Mouse (Mus musculus): ENCODE measurements around the gene Cyp2j13. TPM values are rescaled to one million over a fixed set of nuclear protein-coding genes. Genes with fewer than 3 reads are reported as not detected.
A peak's percentile ranks its signal among the peaks of the same experiment; 100 is the strongest.
"Not testable (repeated sequence)": the region's sequence is repeated elsewhere in the genome, so short reads cannot be mapped to it uniquely, and the experiment has no call there.

Gene Cyp2j13
- 0.21 TPM in 1 of 2 replicates, not detected in the other for polyA plus RNA-seq (2015; fragmentation: Nextera tagmentation; extraction: Ambion mirVana)

GRCm38 (mm10) chr4:96077261-96078125 lies at the start of gene Cyp2j13:
Gene Cyp2j13, minus strand, starts transcription at chr4:96077546.
- Histone ChIP-seq H3K27me3 (replicated peaks; ENCODE audit: control insufficient read depth, insufficient read depth, low read length) (no peaks in the 10 kb centered on the region), H3K27ac (ENCODE audit: low read depth, low read length) (0 out of 2 replicates have a peak within 1 kb of the TSS, but pooled peaks have one; percentile 1), H3K36me3 (ENCODE audit: control insufficient read depth, insufficient read depth, low read length) (no peaks in the 10 kb centered on the region), H3K4me3 (ENCODE audit: low read length) (peak within 1 kb of the TSS; percentile 32), H3K9ac (ENCODE audit: low read depth, low read length) (peak within 1 kb of the TSS; percentile 47), H3K4me2 (ENCODE audit: low read length) (peak within 1 kb of the TSS; percentile 60), H3K4me1 (ENCODE audit: control insufficient read depth, insufficient read depth, low read depth, low read length) (peaks cover 4% of the 10 kb centered on the region; the same call in 1 of the 2 replicates), H3K9me3 (ENCODE audit: control insufficient read depth, low read length) (no peaks in the 10 kb centered on the region)
- ATAC-seq: peak; percentile 98
- WGBS: 6% methylated on average over 20 of the region's 20 CpGs

GRCm38 (mm10) chr4:96096841-96097240 lies 19.5 kb upstream of the Cyp2j13 start:
- H3K36me3 ChIP-seq (ENCODE audit: control insufficient read depth, insufficient read depth, low read length): no peaks in the 10 kb centered on the region
- no peak overlapping the region for H3K27ac ChIP-seq (ENCODE audit: low read depth, low read length)
- H3K9ac ChIP-seq (ENCODE audit: low read depth, low read length): no peak overlapping the region
- H3K4me3 ChIP-seq (ENCODE audit: low read length): no peak overlapping the region
- H3K4me2 ChIP-seq (ENCODE audit: low read length): no peak overlapping the region
- ATAC-seq: no peak
- WGBS: 80% methylated on average over 2 of the region's 2 CpGs
- H3K4me1 ChIP-seq (ENCODE audit: control insufficient read depth, insufficient read depth, low read depth, low read length): no peaks in the 10 kb centered on the region
- no peaks in the 10 kb centered on the region for H3K9me3 ChIP-seq (ENCODE audit: control insufficient read depth, low read length)
- no peaks in the 10 kb centered on the region for H3K27me3 ChIP-seq (replicated peaks; ENCODE audit: control insufficient read depth, insufficient read depth, low read length)

GRCm38 (mm10) chr4:96091869-96092268 lies 14.5 kb upstream of the Cyp2j13 start:
- H3K4me1 ChIP-seq (ENCODE audit: control insufficient read depth, insufficient read depth, low read depth, low read length): no peaks in the 10 kb centered on the region
- no peak overlapping the region for H3K27ac ChIP-seq (ENCODE audit: low read depth, low read length)
- no peak overlapping the region for H3K9ac ChIP-seq (ENCODE audit: low read depth, low read length)
- no peaks in the 10 kb centered on the region for H3K9me3 ChIP-seq (ENCODE audit: control insufficient read depth, low read length)
- no peak for ATAC-seq
- H3K36me3 ChIP-seq (ENCODE audit: control insufficient read depth, insufficient read depth, low read length): no peaks in the 10 kb centered on the region
- H3K4me3 ChIP-seq (ENCODE audit: low read length): no peak overlapping the region
- no peaks in the 10 kb centered on the region for H3K27me3 ChIP-seq (replicated peaks; ENCODE audit: control insufficient read depth, insufficient read depth, low read length)
- no peak overlapping the region for H3K4me2 ChIP-seq (ENCODE audit: low read length)

DNA sequence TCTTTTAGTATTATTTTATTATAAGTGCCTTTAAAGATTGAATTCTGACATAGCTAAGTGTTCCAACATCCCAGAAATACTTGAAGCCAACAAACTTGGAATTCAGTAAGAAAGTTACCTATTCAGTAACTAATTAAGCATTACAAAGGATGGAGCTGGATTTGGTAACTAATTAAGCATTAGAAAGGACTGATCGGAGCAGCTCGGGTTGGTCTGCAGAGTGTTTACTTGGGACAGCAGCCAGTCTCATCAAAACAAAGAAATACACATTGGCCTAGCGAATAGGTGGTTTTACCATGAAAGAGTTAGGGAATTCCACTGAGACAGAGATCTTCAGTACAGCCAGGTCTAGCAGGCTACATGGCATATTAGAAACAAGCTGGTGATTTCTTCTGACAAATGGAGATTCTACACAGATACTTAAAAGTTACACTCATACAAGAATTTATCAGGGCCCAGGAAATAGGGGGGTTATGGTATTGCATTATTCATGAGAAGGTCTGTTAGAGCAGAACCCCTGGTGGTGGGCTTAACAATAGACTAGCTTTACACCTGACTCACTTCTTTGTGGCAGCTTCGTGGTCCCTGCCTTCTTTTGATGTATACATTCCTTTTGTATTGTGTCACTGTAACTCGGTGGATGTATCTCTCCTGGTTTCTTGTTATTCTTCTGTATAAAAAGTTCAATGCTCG lies 12.2 kb upstream of the Cyp2j13 start:
- not testable (repeated sequence) for H3K4me3 ChIP-seq (ENCODE audit: low read length); H3K9ac ChIP-seq (ENCODE audit: low read depth, low read length); H3K27me3 ChIP-seq (replicated peaks; ENCODE audit: control insufficient read depth, insufficient read depth, low read length); H3K4me2 ChIP-seq (ENCODE audit: low read length); H3K36me3 ChIP-seq (ENCODE audit: control insufficient read depth, insufficient read depth, low read length); H3K27ac ChIP-seq (ENCODE audit: low read depth, low read length); ATAC-seq; H3K9me3 ChIP-seq (ENCODE audit: control insufficient read depth, low read length); H3K4me1 ChIP-seq (ENCODE audit: control insufficient read depth, insufficient read depth, low read depth, low read length)
- WGBS: 36% methylated on average over 6 of the region's 6 CpGs

DNA sequence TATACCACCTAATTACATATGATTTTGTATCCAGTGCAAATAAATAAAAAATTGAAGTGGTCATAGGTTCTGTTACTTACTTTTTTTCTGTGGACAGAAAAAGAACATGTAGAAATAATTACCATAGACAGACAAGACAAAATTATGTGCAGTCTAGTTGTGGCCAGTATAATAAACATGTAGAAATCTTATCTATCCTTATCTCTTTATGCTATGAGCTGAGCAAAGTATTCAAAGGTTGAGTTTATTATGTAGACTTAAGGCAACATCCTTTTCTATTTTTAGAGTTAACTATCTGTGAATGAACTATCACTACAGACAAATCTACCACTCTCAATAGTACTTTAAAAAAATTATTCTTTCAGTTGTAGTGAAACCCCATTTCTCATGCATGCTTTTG lies 962 bp upstream of the Cyp2j13 start:
- Histone ChIP-seq H3K27ac (ENCODE audit: low read depth, low read length) (no peak overlapping the region), H3K9me3 (ENCODE audit: control insufficient read depth, low read length) (no peaks in the 10 kb centered on the region), H3K4me3 (ENCODE audit: low read length) (no peak overlapping the region), H3K4me1 (ENCODE audit: control insufficient read depth, insufficient read depth, low read depth, low read length) (peaks cover 4% of the 10 kb centered on the region; the same call in 1 of the 2 replicates), H3K27me3 (replicated peaks; ENCODE audit: control insufficient read depth, insufficient read depth, low read length) (no peaks in the 10 kb centered on the region), H3K4me2 (ENCODE audit: low read length) (no peak overlapping the region), H3K9ac (ENCODE audit: low read depth, low read length) (no peak overlapping the region), H3K36me3 (ENCODE audit: control insufficient read depth, insufficient read depth, low read length) (no peaks in the 10 kb centered on the region)
- no peak for ATAC-seq

DNA sequence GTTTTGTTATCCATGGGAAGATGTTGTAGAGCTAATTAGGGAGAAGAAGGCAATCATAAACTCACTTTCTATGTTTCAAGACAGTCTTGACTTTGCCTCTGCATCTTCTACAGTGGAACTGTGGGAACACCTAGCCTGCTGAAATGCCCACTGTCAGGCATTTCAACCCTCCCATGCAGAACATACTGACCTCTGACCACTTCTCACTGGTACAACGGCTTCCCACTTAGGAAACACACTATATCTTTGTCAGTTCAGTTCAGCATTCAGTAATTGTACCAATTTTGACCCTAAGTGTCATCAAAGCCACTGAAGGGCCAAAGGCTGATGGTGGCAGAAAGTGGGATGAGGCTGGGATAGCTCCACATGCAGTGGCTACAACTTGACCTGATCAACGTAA lies 15.3 kb downstream of the Cyp2j13 start:
- Histone ChIP-seq H3K27me3 (replicated peaks; ENCODE audit: control insufficient read depth, insufficient read depth, low read length) (no peaks in the 10 kb centered on the region), H3K36me3 (ENCODE audit: control insufficient read depth, insufficient read depth, low read length) (no peaks in the 10 kb centered on the region), H3K27ac (ENCODE audit: low read depth, low read length) (no peak overlapping the region), H3K9ac (ENCODE audit: low read depth, low read length) (no peak overlapping the region), H3K4me2 (ENCODE audit: low read length) (no peak overlapping the region), H3K9me3 (ENCODE audit: control insufficient read depth, low read length) (no peaks in the 10 kb centered on the region), H3K4me3 (ENCODE audit: low read length) (no peak overlapping the region), H3K4me1 (ENCODE audit: control insufficient read depth, insufficient read depth, low read depth, low read length) (no peaks in the 10 kb centered on the region)
- 85% methylated on average over 2 of the region's 2 CpGs for WGBS
- ATAC-seq: no peak

DNA sequence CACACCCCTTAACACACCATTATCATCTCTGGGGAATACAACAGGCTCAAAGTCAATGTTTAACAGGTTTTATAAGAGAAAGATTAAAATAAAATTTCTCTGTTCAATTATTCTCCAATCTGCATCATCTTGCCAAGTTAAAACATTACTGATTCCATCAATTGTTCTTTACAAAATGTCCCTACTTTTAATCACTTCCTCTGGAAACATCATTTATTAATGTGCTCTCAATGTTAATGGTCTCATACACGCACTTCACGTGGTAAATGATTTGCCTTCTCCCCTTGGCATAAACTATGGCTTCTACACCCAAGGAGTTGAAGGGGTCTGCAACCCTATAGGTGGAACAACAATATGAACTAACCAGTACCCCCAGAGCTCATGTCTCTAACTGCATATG lies 17.2 kb downstream of the Cyp2j13 start:
- Histone ChIP-seq H3K27me3 (replicated peaks; ENCODE audit: control insufficient read depth, insufficient read depth, low read length) (no peaks in the 10 kb centered on the region), H3K4me3 (ENCODE audit: low read length) (no peak overlapping the region), H3K4me2 (ENCODE audit: low read length) (no peak overlapping the region), H3K9ac (ENCODE audit: low read depth, low read length) (no peak overlapping the region), H3K9me3 (ENCODE audit: control insufficient read depth, low read length) (no peaks in the 10 kb centered on the region), H3K36me3 (ENCODE audit: control insufficient read depth, insufficient read depth, low read length) (no peaks in the 10 kb centered on the region), H3K4me1 (ENCODE audit: control insufficient read depth, insufficient read depth, low read depth, low read length) (no peaks in the 10 kb centered on the region), H3K27ac (ENCODE audit: low read depth, low read length) (no peak overlapping the region)
- WGBS: 87% methylated on average over 2 of the region's 2 CpGs
- no peak for ATAC-seq

DNA sequence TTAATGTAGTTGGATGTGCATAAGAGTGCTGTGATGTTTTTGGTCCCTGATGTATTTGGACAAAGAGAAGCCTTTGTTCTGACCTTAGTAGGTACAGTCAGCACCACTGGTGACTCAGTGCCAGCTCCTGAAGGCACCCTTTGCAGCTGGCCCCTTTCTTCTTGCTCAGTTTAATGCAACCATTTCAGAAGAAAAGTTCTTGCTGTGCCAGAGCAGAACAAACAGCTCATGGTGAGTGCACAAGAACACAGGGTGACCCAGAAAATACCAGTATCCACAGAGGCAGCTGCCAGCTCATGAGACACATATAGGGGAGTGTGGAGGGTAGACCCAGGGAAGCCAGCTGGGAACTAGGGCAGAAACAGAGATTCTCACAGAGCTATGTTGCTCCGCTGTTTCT lies 48.9 kb downstream of the Cyp2j13 start:
- 68% methylated on average over 1 of the region's 1 CpGs for WGBS
- Histone ChIP-seq H3K27me3 (replicated peaks; ENCODE audit: control insufficient read depth, insufficient read depth, low read length) (no peaks in the 10 kb centered on the region), H3K9ac (ENCODE audit: low read depth, low read length) (no peak overlapping the region), H3K9me3 (ENCODE audit: control insufficient read depth, low read length) (no peaks in the 10 kb centered on the region), H3K4me2 (ENCODE audit: low read length) (no peak overlapping the region), H3K4me1 (ENCODE audit: control insufficient read depth, insufficient read depth, low read depth, low read length) (no peaks in the 10 kb centered on the region), H3K36me3 (ENCODE audit: control insufficient read depth, insufficient read depth, low read length) (peaks cover 7% of the 10 kb centered on the region; the same call in 1 of the 2 replicates), H3K27ac (ENCODE audit: low read depth, low read length) (no peak overlapping the region), H3K4me3 (ENCODE audit: low read length) (no peak overlapping the region)
- peak; percentile 89 for ATAC-seq

DNA sequence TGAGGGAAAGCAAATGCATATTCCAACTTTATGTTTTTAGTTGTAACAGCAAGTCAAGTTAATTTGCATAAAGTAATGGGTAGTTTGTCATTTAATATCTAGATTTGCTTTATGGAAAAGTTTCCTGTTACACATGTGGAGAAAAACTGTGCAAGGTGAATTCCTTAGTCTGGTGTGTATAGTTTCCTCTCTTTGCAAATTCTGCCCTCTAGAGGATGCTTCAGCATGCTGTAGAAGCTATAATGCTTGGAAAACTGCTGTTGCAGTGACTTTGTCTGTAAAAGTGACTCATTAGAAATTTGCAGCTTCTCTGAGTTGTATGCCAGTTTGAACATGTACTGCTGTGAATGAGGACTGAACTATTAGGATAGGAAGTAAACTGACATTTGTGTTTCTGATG lies 54.5 kb downstream of the Cyp2j13 start:
- no peak for ATAC-seq
- H3K9me3 ChIP-seq (ENCODE audit: control insufficient read depth, low read length): no peaks in the 10 kb centered on the region
- no peak overlapping the region for H3K27ac ChIP-seq (ENCODE audit: low read depth, low read length)
- H3K4me1 ChIP-seq (ENCODE audit: control insufficient read depth, insufficient read depth, low read depth, low read length): no peaks in the 10 kb centered on the region
- H3K9ac ChIP-seq (ENCODE audit: low read depth, low read length): no peak overlapping the region
- H3K27me3 ChIP-seq (replicated peaks; ENCODE audit: control insufficient read depth, insufficient read depth, low read length): no peaks in the 10 kb centered on the region
- H3K4me3 ChIP-seq (ENCODE audit: low read length): no peak overlapping the region
- H3K4me2 ChIP-seq (ENCODE audit: low read length): no peak overlapping the region
- peaks cover 15% of the 10 kb centered on the region for H3K36me3 ChIP-seq (ENCODE audit: control insufficient read depth, insufficient read depth, low read length)

All from hindbrain, embryonic 16.5 days (tissue).